Mouse (Mus musculus) forebrain, embryonic 10.5 days (tissue): ENCODE results near the gene Malrd1. TPM values are rescaled to one million over a fixed set of nuclear protein-coding genes. Genes with fewer than 3 reads are reported as not detected.
"Not testable (repeated sequence)": the region's sequence is repeated elsewhere in the genome, so short reads cannot be mapped to it uniquely, and the experiment has no call there.

Source experiments
- DNase-seq: peaks from one replicate; pipeline ENCODE4 v3.0.0-alpha.2; 2017; ENCODE audit warnings: low spot score; ENCODE audit errors: extremely low spot score
- H3K27ac ChIP-seq: fragments of 300-500 bp; sonication (generic); 2 replicates; pipeline ENCODE4 v1.5.1; 2016; ENCODE audit warnings: mild to moderate bottlenecking
- H3K27me3 ChIP-seq: fragments of 300-500 bp; sonication (generic); 2 replicates; pipeline ENCODE4 v1.6.1; 2016; ENCODE audit warnings: mild to moderate bottlenecking; ENCODE audit not compliant: poor library complexity, severe bottlenecking
- H3K36me3 ChIP-seq: fragments of 300-500 bp; sonication (generic); replicated peaks from 2 replicates; pipeline ENCODE4 v1.6.1; 2016; ENCODE audit warnings: mild to moderate bottlenecking, moderate library complexity
- H3K4me1 ChIP-seq: fragments of 300-500 bp; sonication (generic); 2 replicates; pipeline ENCODE4 v1.6.1; 2016
- H3K4me3 ChIP-seq: fragments of 300-500 bp; sonication (generic); 2 replicates; pipeline ENCODE4 v1.5.1; 2016; ENCODE audit warnings: mild to moderate bottlenecking, moderate library complexity
- H3K9me3 ChIP-seq: fragments of 300-500 bp; sonication (generic); 2 replicates; pipeline ENCODE4 v1.6.1; 2016; ENCODE audit warnings: mild to moderate bottlenecking, moderate library complexity
- WGBS: fragments of 180-500 bp; shearing (Covaris S2); methylation state at CpG from one replicate; pipeline ENCODE4 v1.1.7; 2016; 5-methylcytosine and 5-hydroxymethylcytosine counted together
- polyA plus RNA-seq: library from polyadenylated mRNA; unstranded; fragments of >200 nt; fragmentation: Nextera tagmentation; extraction: Ambion mirVana; gene quantifications from 2 replicates; pipeline ENCODE4 v1.2.1, GENCODE M21; 2016

The Malrd1 gene
- polyA plus RNA-seq, 1 experiment from 2014 or later = not detected

DNA sequence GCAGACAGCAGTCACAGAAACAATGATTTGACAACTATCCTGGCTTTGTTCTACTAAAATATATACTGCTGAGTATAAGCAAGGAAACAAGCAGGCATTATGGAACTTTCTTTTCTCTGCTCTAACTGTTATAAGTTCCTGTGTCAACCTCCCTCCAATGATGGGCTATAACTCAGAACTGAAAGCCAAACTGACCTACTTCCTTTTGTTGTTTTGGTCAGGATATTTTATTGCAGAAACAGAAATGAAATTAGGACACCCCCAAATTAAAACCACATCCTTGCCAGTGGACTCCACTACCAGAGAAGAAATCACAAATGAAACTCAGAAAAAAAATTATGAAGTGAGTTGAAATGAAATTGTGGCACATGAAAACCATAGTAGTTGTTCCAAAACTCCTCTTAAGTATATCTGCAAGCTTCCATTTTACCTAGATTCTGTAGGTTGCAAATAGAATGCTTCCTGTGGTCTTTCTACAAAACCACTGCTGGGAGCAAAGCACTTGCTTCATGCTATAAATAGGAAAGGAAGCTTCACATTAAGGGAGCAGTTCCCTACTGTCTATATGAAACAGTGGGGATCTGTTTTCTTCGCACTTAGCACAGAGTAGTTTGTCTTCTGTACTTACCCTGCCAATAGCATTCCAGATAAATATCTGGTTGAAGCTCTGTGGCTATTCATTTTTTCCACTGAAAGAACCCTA, 367.3 kb downstream of the Malrd1 start:
- DNase-seq = no peak
- no peaks in the 10 kb centered on the region for H3K27me3 ChIP-seq
- no peaks in the 10 kb centered on the region for H3K9me3 ChIP-seq
- no peaks in the 10 kb centered on the region for H3K4me1 ChIP-seq
- H3K27ac ChIP-seq = no peak overlapping the region
- 75% methylated on average over 1 of the region's 1 CpGs for WGBS
- H3K4me3 ChIP-seq = no peak overlapping the region
- no peaks in the 10 kb centered on the region for H3K36me3 ChIP-seq

DNA sequence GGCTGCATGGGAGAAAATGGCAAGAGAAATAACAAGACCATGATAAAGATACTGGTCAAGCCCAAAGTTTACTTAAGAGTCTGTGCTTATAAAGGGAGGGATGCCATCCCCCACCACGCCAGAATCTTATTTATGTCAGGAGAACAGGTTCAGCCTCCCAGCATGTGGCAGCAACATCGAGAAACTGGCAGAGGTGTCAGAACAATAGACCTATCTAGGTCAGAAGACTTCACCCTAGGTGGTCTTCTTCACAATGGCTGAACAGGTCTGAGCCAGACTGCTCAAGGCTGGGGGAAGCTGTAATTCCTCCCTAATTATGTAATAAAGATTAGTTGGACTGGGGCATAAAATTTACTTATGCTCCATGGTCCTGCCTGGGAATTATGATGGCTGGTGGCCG, 399.2 kb downstream of the Malrd1 start:
- WGBS = 24% methylated on average over 3 of the region's 3 CpGs
- H3K9me3 ChIP-seq = no peaks in the 10 kb centered on the region
- no peak for DNase-seq
- H3K4me3 ChIP-seq = no peak overlapping the region
- peaks cover 12% of the 10 kb centered on the region for H3K4me1 ChIP-seq
- no peak overlapping the region for H3K27ac ChIP-seq
- H3K36me3 ChIP-seq = no peaks in the 10 kb centered on the region
- no peaks in the 10 kb centered on the region for H3K27me3 ChIP-seq

DNA sequence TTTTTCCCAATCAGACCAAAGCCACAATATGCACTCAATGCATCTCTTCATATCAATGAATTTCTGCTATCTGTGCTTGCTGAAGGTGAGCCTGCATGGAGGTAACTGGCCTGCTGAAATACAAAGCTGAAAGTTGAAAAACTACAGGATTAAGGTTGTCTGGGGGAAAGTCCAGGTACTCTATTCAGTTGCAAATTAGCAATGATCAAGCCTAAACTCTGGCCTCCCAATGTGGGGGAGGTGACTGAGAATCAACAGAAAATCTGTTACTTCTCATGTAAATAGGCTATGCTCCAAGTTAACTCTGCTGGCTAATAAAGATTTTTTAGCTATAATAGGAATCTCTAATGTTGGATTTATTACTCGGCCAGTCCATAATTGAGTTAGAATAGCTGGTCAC, 399.8 kb downstream of the Malrd1 start:
- WGBS = 37% methylated on average over 1 of the region's 1 CpGs
- DNase-seq = no peak
- no peaks in the 10 kb centered on the region for H3K36me3 ChIP-seq
- H3K4me1 ChIP-seq = peaks cover 12% of the 10 kb centered on the region
- H3K27ac ChIP-seq = no peak overlapping the region
- no peaks in the 10 kb centered on the region for H3K27me3 ChIP-seq
- no peak overlapping the region for H3K4me3 ChIP-seq
- no peaks in the 10 kb centered on the region for H3K9me3 ChIP-seq

- DNase-seq = no peak
- H3K27me3 ChIP-seq = no peaks in the 10 kb centered on the region
- H3K4me3 ChIP-seq = no peak overlapping the region
- H3K36me3 ChIP-seq = no peaks in the 10 kb centered on the region
- WGBS = 88% methylated on average over 1 of the region's 1 CpGs
- H3K27ac ChIP-seq = no peak overlapping the region
- no peaks in the 10 kb centered on the region for H3K9me3 ChIP-seq
- peaks cover 5% of the 10 kb centered on the region for H3K4me1 ChIP-seq
These were observed 405.2 kb downstream of the Malrd1 start for GRCm38 (mm10) chr2:15931479-15931878.

GRCm38 (mm10) chr2:15931924-15932323, 405.6 kb downstream of the Malrd1 start:
- no peak for DNase-seq
- Histone ChIP-seq H3K4me3 (no peak overlapping the region), H3K9me3 (no peaks in the 10 kb centered on the region), H3K27ac (no peak overlapping the region), H3K36me3 (no peaks in the 10 kb centered on the region), H3K4me1 (peaks cover 5% of the 10 kb centered on the region), H3K27me3 (no peaks in the 10 kb centered on the region)

GRCm38 (mm10) chr2:15932340-15932739, 406.1 kb downstream of the Malrd1 start:
- no peaks in the 10 kb centered on the region for H3K9me3 ChIP-seq
- no peak for DNase-seq
- no peak overlapping the region for H3K27ac ChIP-seq
- no peak overlapping the region for H3K4me3 ChIP-seq
- WGBS = 78% methylated on average over 1 of the region's 1 CpGs
- no peaks in the 10 kb centered on the region for H3K36me3 ChIP-seq
- H3K4me1 ChIP-seq = peaks cover 5% of the 10 kb centered on the region
- H3K27me3 ChIP-seq = no peaks in the 10 kb centered on the region

GRCm38 (mm10) chr2:16002925-16003324, 476.6 kb downstream of the Malrd1 start:
- no peak for DNase-seq

GRCm38 (mm10) chr2:16017046-16017445, 490.8 kb downstream of the Malrd1 start:
- WGBS = 75% methylated on average over 2 of the region's 2 CpGs
- not testable (repeated sequence) for H3K4me3 ChIP-seq, H3K27ac ChIP-seq, H3K36me3 ChIP-seq, H3K4me1 ChIP-seq, DNase-seq, H3K9me3 ChIP-seq, H3K27me3 ChIP-seq

More at GRCm38 (mm10) chr2:16002925-16003324, 476.6 kb downstream of the Malrd1 start:
- WGBS = 63% methylated on average over 2 of the region's 2 CpGs
- Histone ChIP-seq H3K9me3 (no peaks in the 10 kb centered on the region), H3K4me3 (no peak overlapping the region), H3K27ac (no peak overlapping the region), H3K4me1 (no peaks in the 10 kb centered on the region), H3K27me3 (no peaks in the 10 kb centered on the region), H3K36me3 (no peaks in the 10 kb centered on the region)

- H3K4me3 ChIP-seq, DNase-seq, H3K27me3 ChIP-seq, H3K27ac ChIP-seq, H3K9me3 ChIP-seq, H3K36me3 ChIP-seq, H3K4me1 ChIP-seq: not testable (repeated sequence)
These were observed 491.4 kb downstream of the Malrd1 start for GRCm38 (mm10) chr2:16017719-16018118.

GRCm38 (mm10) chr2:16029752-16030151, 503.5 kb downstream of the Malrd1 start:
- H3K27me3 ChIP-seq = no peaks in the 10 kb centered on the region
- 41% methylated on average over 12 of the region's 12 CpGs for WGBS
- no peak overlapping the region for H3K4me3 ChIP-seq
- 0 out of 2 replicates have a peak overlapping the region, but pooled peaks have one; percentile 30 for H3K27ac ChIP-seq
- peak; percentile 14 for DNase-seq
- H3K36me3 ChIP-seq = no peaks in the 10 kb centered on the region
- H3K4me1 ChIP-seq = peaks cover 7% of the 10 kb centered on the region
- H3K9me3 ChIP-seq = no peaks in the 10 kb centered on the region

GRCm38 (mm10) chr2:16031559-16031958, 505.3 kb downstream of the Malrd1 start:
- 52% methylated on average over 4 of the region's 4 CpGs for WGBS
- no peak for DNase-seq
- peaks cover 7% of the 10 kb centered on the region for H3K4me1 ChIP-seq
- no peaks in the 10 kb centered on the region for H3K9me3 ChIP-seq
- no peak overlapping the region for H3K27ac ChIP-seq
- no peaks in the 10 kb centered on the region for H3K36me3 ChIP-seq
- no peaks in the 10 kb centered on the region for H3K27me3 ChIP-seq
- no peak overlapping the region for H3K4me3 ChIP-seq

DNA sequence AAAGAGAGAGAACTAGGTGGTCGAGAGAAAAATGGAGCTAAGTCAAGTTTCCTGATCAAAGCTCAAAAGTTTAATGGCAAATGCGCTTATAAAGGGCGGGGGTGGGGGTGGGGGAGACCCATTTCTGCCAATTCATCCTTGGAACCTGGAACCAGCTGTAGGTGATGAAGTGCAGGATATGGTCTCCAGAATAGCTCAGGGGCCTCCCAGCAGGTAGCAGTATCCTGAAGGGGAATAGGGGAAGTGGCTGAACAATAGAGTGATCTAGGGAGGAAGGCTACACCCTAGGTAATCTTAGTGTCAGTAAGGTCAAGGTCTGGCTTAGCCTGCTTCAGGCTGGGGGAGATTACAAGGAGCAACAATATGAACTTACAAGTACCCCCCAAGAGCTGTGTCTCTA, 506.5 kb downstream of the Malrd1 start:
- Histone ChIP-seq H3K4me1 (peaks cover 7% of the 10 kb centered on the region), H3K27ac (no peak overlapping the region), H3K27me3 (no peaks in the 10 kb centered on the region), H3K4me3 (no peak overlapping the region), H3K36me3 (no peaks in the 10 kb centered on the region), H3K9me3 (no peaks in the 10 kb centered on the region)
- 53% methylated on average over 3 of the region's 3 CpGs for WGBS
- DNase-seq = no peak

GRCm38 (mm10) chr2:16110696-16111095, 584.4 kb downstream of the Malrd1 start:
- H3K36me3 ChIP-seq = no peaks in the 10 kb centered on the region
- 54% methylated on average over 3 of the region's 3 CpGs for WGBS

DNA sequence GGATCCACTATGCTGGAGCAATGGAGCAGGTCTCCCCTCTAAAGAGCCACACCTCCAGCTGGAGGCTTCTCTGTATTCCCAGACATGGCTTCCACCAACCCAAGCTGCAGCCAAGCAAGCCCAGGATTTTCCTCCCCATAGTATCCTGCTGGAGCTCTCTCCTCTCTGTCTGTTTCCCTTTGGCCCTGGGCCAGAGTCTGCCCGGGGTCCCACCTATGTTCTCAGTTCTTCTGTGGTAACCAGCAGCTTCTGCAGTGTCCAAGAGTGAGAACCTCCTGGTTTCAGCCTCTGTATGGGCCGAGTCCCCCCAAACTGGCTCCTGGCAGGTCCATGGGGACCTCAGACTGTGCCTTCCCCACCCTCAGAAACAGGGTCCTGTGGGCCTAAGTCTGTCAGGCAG, 587.1 kb downstream of the Malrd1 start:
- DNase-seq = no peak
- no peaks in the 10 kb centered on the region for H3K9me3 ChIP-seq
- H3K36me3 ChIP-seq = no peaks in the 10 kb centered on the region
- no peak overlapping the region for H3K27ac ChIP-seq
- H3K4me3 ChIP-seq = no peak overlapping the region
- H3K4me1 ChIP-seq = no peaks in the 10 kb centered on the region
- no peaks in the 10 kb centered on the region for H3K27me3 ChIP-seq
- 78% methylated on average over 2 of the region's 2 CpGs for WGBS

More at GRCm38 (mm10) chr2:16110696-16111095, 584.4 kb downstream of the Malrd1 start:
- H3K27me3 ChIP-seq = no peaks in the 10 kb centered on the region
- no peak for DNase-seq
- H3K4me3 ChIP-seq = no peak overlapping the region
- no peaks in the 10 kb centered on the region for H3K9me3 ChIP-seq
- no peak overlapping the region for H3K27ac ChIP-seq
- H3K4me1 ChIP-seq = no peaks in the 10 kb centered on the region
